Mouse (Mus musculus): ENCODE results near the gene Gng3.

GRCm38 (mm10) chr19:8838041-8838730 lies 808 bp downstream of the Gng3 start:
- TF ChIP-seq FLI1 (IDR thresholded peaks at IDR 0.05; ENCODE audit: low read length) (no peak), GATA1 (IDR thresholded peaks at IDR 0.05; ENCODE audit: borderline replicate concordance, low read length) (no peak)
